Mouse (Mus musculus): ENCODE data around the gene Msl2.

- no peak for TF ChIP-seq CTCF (IDR thresholded peaks at IDR 0.05)
- TF ChIP-seq EP300 (IDR thresholded peaks at IDR 0.05) = peak; percentile 64; the same call in 1 of the 2 replicates
Measured at GRCm38 (mm10) chr9:101037396-101037795, 36.5 kb upstream of the Msl2 start.
